Mouse (Mus musculus): ENCODE data around the gene Gga1. TPM values are rescaled to one million over a fixed set of nuclear protein-coding genes. Genes with fewer than 3 reads are reported as not detected.

Gga1 gene
- 13.3 and 13.7 TPM in 2 replicates for polyA plus RNA-seq (2012)

- Histone ChIP-seq H3K27me3 (ENCODE audit: control insufficient read depth) (no peaks in the 10 kb centered on the region), H3K4me1 (ENCODE audit: control insufficient read depth) (peaks cover 49% of the 10 kb centered on the region), H3K4me3 (replicated peaks) (peak within 1 kb of the TSS; percentile 77), H3K36me3 (ENCODE audit: control insufficient read depth) (peaks cover 27% of the 10 kb centered on the region), H3K9me3 (ENCODE audit: control insufficient read depth, low read length) (no peaks in the 10 kb centered on the region)
- TF ChIP-seq TAL1 (IDR thresholded peaks at IDR 0.05; ENCODE audit: low read length) (no peak), GATA1 (IDR thresholded peaks at IDR 0.05; ENCODE audit: low read length) (no peak)
Measured at GRCm38 (mm10) chr15:78876991-78877809, at the start of gene Gga1. Gene Gga1 (plus strand): TSS chr15:78877190.

- no peaks in the 10 kb centered on the region for H3K36me3 ChIP-seq (ENCODE audit: control insufficient read depth)
- peaks cover 8% of the 10 kb centered on the region for H3K4me1 ChIP-seq (ENCODE audit: control insufficient read depth)
- H3K9me3 ChIP-seq (ENCODE audit: control insufficient read depth, low read length), result no peaks in the 10 kb centered on the region
- TF ChIP-seq TAL1 (IDR thresholded peaks at IDR 0.05; ENCODE audit: low read length), result no peak
- no peak for TF ChIP-seq GATA1 (IDR thresholded peaks at IDR 0.05; ENCODE audit: low read length)
- peaks cover 8% of the 10 kb centered on the region; the same call in 1 of the 2 replicates for H3K27me3 ChIP-seq (ENCODE audit: control insufficient read depth)
- no peak overlapping the region for H3K4me3 ChIP-seq (replicated peaks)
Measured at GRCm38 (mm10) chr15:78828315-78828714, 48.7 kb upstream of the Gga1 start.

GRCm38 (mm10) chr15:78829636-78830035 lies 47.4 kb upstream of the Gga1 start:
- Histone ChIP-seq H3K4me3 (replicated peaks) (no peak overlapping the region), H3K36me3 (ENCODE audit: control insufficient read depth) (no peaks in the 10 kb centered on the region), H3K9me3 (ENCODE audit: control insufficient read depth, low read length) (peaks cover 3% of the 10 kb centered on the region; the same call in 1 of the 2 replicates), H3K27me3 (ENCODE audit: control insufficient read depth) (peaks cover 8% of the 10 kb centered on the region; the same call in 1 of the 2 replicates), H3K4me1 (ENCODE audit: control insufficient read depth) (peaks cover 20% of the 10 kb centered on the region)
- TF ChIP-seq TAL1 (IDR thresholded peaks at IDR 0.05; ENCODE audit: low read length) (no peak), GATA1 (IDR thresholded peaks at IDR 0.05; ENCODE audit: low read length) (no peak)

- peaks cover 3% of the 10 kb centered on the region; the same call in 1 of the 2 replicates for H3K9me3 ChIP-seq (ENCODE audit: control insufficient read depth, low read length)
- no peak overlapping the region for H3K4me3 ChIP-seq (replicated peaks)
- no peaks in the 10 kb centered on the region for H3K36me3 ChIP-seq (ENCODE audit: control insufficient read depth)
- H3K27me3 ChIP-seq (ENCODE audit: control insufficient read depth), result peaks cover 5% of the 10 kb centered on the region; the same call in 1 of the 2 replicates
- TF ChIP-seq GATA1 (IDR thresholded peaks at IDR 0.05; ENCODE audit: low read length) (no peak), TAL1 (IDR thresholded peaks at IDR 0.05; ENCODE audit: low read length) (no peak)
- peaks cover 33% of the 10 kb centered on the region for H3K4me1 ChIP-seq (ENCODE audit: control insufficient read depth)
Measured at GRCm38 (mm10) chr15:78830742-78831719, 46.0 kb upstream of the Gga1 start.

- Histone ChIP-seq H3K9me3 (ENCODE audit: control insufficient read depth, low read length) (peaks cover 5% of the 10 kb centered on the region; the same call in 1 of the 2 replicates), H3K36me3 (ENCODE audit: control insufficient read depth) (no peaks in the 10 kb centered on the region), H3K4me1 (ENCODE audit: control insufficient read depth) (peaks cover 33% of the 10 kb centered on the region), H3K27me3 (ENCODE audit: control insufficient read depth) (peaks cover 3% of the 10 kb centered on the region; the same call in 1 of the 2 replicates), H3K4me3 (replicated peaks) (no peak overlapping the region)
- TF ChIP-seq GATA1 (IDR thresholded peaks at IDR 0.05; ENCODE audit: low read length) (no peak), TAL1 (IDR thresholded peaks at IDR 0.05; ENCODE audit: low read length) (no peak)
Measured at GRCm38 (mm10) chr15:78831720-78832657, 45.0 kb upstream of the Gga1 start.

- Histone ChIP-seq H3K27me3 (ENCODE audit: control insufficient read depth) (peaks cover 3% of the 10 kb centered on the region; the same call in 1 of the 2 replicates), H3K9me3 (ENCODE audit: control insufficient read depth, low read length) (peaks cover 5% of the 10 kb centered on the region; the same call in 1 of the 2 replicates), H3K4me3 (replicated peaks) (no peak overlapping the region), H3K36me3 (ENCODE audit: control insufficient read depth) (no peaks in the 10 kb centered on the region), H3K4me1 (ENCODE audit: control insufficient read depth) (peaks cover 33% of the 10 kb centered on the region)
- no peak for TF ChIP-seq TAL1 (IDR thresholded peaks at IDR 0.05; ENCODE audit: low read length)
- no peak for TF ChIP-seq GATA1 (IDR thresholded peaks at IDR 0.05; ENCODE audit: low read length)
Measured at GRCm38 (mm10) chr15:78832701-78833123, 44.3 kb upstream of the Gga1 start.

GRCm38 (mm10) chr15:78833582-78833981 lies 43.4 kb upstream of the Gga1 start:
- Histone ChIP-seq H3K9me3 (ENCODE audit: control insufficient read depth, low read length) (peaks cover 5% of the 10 kb centered on the region; the same call in 1 of the 2 replicates), H3K27me3 (ENCODE audit: control insufficient read depth) (no peaks in the 10 kb centered on the region; the same call in 1 of the 2 replicates), H3K4me3 (replicated peaks) (no peak overlapping the region), H3K36me3 (ENCODE audit: control insufficient read depth) (no peaks in the 10 kb centered on the region), H3K4me1 (ENCODE audit: control insufficient read depth) (peaks cover 30% of the 10 kb centered on the region)
- no peak for TF ChIP-seq TAL1 (IDR thresholded peaks at IDR 0.05; ENCODE audit: low read length)
- no peak for TF ChIP-seq GATA1 (IDR thresholded peaks at IDR 0.05; ENCODE audit: low read length)
